Mouse (Mus musculus) cerebellum, adult 9-10 months (tissue): ENCODE measurements at regions not wholly inside any gene's neighbourhood (a gene's known extent, or its start where the extent isn't known, plus 50 kb on each side); places are given as distances from the start of the nearest gene placed in this dataset.

Experiments used
- DNase-seq: peaks from one replicate; pipeline ENCODE4 v3.0.0; 2022

- no peak for DNase-seq
These were observed 199.1 kb downstream of the Klf6 start for GRCm38 (mm10) chr13:6060229-6060845.

DNA sequence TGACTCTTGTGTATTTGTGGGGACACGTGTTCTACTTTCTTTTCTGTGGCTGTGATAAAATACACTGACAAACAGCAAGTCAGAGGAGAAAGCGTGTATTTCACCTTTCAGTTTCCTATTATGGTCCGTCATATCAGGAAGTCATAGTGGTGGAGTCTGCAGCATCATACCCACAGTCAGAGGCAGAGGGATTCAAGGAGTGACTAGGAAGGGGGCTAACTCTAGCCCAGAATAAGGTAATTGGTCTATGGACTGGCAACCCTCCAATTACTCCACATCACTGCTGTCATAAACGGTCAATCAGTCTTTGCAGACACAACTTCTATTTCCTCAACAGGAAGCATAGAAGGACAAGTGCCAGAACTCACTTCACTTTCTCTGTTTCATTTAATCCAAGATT is 201.0 kb downstream of the Klf6 start:
- DNase-seq: no peak

- no peak for DNase-seq
These were observed 201.6 kb downstream of the Klf6 start for GRCm38 (mm10) chr13:6062729-6063386.

GRCm38 (mm10) chr13:6076978-6077825 is 215.9 kb downstream of the Klf6 start:
- no peak for DNase-seq

DNA sequence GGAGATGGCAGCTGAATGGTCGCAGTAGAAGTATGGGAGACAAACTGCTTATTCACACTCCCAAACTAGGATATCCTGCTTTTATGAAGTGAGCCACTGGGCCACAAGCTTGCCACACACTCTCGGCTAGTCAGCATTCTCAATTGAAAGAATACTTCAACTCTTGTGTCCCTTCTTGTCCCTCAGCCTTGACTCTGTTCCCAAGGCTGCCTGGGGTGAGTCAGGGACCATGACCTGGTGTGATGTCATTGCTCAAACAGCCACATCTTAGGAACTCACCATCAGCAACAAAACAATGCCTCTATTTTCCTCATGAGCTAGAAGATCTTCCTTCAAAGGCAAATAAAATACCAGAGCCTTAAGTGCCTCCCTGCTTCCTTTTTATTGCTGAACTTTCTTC is 224.6 kb downstream of the Klf6 start:
- no peak for DNase-seq

- no peak for DNase-seq
These were observed 247.9 kb downstream of the Klf6 start for GRCm38 (mm10) chr13:6109018-6109657.

DNA sequence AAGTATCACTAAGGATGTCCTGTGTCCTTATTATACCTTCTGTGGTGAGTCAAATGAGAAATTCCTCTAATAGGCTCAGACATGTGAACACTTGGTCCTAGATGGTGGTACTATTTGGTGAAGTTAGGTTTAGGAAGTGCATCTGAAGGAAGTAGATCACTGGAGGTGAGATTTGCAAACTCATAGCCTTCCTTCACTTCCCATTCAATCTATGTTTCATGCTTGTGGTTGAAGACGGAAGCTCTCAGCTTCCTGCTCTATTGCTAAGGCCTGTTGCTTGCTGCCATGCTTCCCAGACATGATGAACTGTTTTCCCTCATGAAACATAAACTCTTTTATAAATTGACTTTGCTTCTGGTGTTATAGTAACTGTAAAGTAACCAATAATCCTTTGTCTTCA is 258.4 kb downstream of the Klf6 start:
- no peak for DNase-seq

DNA sequence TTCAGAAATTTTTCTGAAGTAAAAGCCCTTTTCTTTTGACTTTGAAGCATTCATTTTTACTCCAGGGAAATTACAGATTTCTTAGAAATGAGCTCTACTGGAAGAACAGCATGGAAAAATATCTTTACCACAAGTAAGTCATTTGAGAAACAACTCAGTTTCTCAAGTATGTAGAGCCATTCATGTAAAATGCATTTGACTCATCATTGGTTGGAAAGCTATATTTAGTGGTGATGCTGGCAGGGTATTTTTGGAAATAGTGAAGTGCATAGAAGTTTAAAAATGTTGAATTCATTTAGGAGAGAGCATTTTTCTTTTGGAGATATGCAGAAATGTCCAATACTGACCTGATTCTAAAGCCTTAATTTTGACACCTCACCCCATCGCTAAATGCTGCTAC is 266.0 kb downstream of the Klf6 start:
- no peak for DNase-seq

DNA sequence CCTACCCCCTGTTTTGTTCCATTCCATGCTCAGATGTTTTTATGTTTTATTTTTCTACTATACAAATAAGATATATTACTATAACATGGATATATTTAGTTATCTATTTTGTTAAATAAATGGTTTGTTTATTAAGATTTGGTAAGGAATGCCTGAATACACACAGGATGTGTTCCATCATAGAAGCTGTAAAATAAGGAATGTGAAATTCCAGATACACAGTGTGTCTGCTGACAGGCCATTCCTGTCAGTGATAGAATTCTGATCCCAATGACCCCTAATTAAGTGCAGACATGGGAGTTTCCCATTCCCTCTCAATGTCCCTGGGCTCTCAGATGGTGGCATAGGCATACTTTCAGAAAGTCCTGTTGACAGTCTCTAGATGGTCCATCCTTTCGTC is 267.6 kb downstream of the Klf6 start:
- no peak for DNase-seq

DNA sequence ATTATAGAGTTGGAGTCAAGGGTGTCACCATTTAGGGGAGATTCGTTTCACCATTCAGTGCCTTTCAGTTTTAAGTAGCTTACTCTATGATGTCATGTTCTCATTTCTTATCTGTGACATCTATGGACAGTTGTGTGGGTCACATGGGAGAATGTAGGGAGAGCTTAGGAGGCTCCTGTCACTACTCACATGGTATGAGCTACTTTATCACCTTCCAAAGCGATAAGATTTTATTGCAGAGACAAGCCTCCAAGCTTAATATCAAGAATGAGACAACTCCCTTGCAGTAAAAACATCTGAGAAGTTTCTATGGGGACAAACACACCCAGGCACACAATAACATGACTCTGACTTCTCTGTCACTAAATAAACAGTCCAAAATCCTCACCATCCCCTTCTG is 270.1 kb downstream of the Klf6 start:
- DNase-seq: no peak

DNA sequence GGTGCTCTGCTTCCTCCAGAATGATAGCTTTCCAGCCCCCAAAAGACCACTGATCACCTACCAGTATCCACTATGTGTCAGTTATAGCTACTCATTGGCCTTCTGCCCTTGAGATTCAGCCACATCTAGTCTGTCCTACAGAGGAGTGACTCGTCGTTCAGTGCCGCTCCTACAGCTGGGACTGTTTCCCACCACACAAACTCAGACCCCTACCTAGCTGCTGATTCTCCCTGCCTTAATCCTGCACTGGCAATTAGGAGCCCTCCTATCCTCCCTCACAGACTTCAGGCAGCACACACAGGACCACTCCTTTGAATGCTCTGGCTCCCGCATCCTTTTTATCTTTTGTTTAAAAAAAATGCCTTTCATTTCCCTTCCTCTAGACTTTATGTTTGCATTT is 275.9 kb downstream of the Klf6 start:
- DNase-seq: no peak

DNA sequence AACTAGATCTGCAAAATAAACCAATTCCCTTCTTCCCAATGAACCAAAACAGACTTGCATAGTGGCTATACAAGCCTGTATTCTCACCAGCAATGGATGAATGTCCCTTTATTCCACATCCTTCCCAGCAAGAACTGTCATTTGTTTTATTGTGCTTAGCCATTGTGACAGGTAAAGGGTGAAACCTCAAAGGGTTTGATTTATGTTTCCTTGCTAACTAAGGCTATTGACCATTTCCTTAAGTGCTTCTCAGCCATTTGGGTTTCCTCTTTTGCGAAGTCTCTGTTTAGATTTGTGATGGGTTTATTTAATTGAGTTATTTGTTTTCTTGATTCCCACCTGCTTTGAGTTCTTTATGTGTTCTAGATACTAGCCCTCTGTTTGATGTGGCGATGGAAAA is 281.5 kb downstream of the Klf6 start:
- no peak for DNase-seq

DNA sequence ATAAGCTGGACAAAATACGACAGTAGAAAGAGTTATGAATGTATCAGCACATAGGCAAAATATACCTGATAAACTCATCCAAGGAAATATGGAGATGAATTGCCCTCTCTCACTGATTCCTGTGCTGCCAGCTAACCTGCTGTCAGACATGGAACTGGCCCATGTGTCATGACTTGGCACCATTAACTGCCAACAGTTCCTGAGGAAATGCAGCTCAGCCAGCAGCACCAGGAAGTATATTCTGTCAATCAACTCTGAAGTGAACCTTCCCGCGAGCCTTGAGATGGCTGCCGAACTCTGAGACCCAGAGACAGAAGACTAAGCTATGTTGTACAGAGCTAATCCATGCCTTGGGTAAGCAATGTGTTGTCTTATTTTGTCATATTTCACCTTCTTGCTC is 292.4 kb downstream of the Klf6 start:
- no peak for DNase-seq

- no peak for DNase-seq
These were observed 294.9 kb downstream of the Klf6 start for GRCm38 (mm10) chr13:6156191-6156590.

DNA sequence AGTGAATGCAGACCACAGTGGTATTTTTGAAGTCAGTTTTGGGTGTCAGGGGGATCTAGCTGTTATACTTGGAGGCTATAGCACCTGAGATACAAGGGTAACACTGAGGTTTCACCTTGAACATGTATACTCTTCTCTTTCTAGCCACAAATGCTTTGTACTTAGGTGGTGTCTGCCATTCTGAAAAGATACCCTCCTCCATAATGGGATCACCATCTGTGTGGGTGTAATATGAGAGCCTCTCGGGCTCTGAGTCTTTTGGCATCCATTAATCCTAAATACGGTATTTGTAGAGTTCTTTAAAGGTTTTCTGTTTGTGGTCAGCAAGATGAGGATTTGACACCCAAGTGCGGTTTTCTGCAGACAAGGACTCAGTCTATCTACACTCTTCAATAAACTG is 295.7 kb downstream of the Klf6 start:
- DNase-seq: no peak

GRCm38 (mm10) chr13:6157946-6158345 is 296.7 kb downstream of the Klf6 start:
- no peak for DNase-seq

DNA sequence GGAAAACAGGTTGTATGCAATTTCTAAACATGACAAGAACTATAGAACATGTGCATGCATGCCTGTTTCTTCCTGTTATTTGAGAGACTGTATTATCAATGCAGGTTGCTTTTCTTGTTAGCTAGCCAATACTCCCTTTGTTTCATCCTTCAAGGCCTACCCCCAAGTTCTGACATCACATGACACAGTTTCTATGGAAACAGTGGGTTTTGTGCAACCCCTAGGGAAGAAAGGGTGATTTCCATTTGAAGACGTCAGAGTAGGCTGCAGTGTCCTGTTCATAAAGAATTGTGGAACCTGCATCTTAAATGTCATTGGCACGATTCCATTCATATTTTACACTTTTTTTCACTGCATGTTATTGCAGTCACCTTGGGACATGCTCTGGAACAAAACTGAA is 298.1 kb downstream of the Klf6 start:
- DNase-seq: no peak

GRCm38 (mm10) chr13:6165916-6166315 is 304.6 kb downstream of the Klf6 start:
- no peak for DNase-seq

DNA sequence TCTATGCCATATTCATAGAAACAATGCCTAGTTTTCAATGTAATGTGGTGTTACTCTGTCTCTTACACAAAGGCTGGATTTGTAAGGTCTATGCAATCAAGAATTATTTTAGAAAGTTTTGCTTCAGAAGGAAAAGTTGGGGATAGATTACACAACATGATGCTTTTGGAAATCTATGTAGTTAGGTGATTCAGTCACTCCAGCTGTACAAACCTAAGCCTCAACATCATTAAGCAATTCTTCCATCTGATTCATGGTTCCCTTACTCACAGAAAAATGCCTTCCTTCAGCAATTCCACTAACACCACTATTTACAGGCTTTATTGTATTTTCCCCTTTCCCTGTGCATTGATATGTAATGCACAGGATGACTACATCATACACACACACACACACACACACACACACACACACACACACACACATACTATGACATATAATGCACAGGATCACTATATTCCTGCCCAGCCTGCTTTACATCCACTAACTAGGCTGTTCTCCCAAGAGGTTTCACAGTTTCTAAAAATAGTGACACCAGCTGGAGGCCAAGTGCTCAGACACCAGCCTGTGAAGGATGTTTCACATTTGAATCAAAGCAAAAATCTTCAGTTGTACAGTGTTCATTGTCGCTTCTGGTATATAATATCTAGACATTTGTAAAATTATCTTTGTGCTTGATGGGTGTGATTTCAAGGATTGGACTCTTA is 305.9 kb downstream of the Klf6 start:
- DNase-seq: no peak

- no peak for DNase-seq
These were observed 311.8 kb downstream of the Klf6 start for GRCm38 (mm10) chr13:6173095-6173494.

GRCm38 (mm10) chr13:6178362-6179070 is 317.2 kb downstream of the Klf6 start:
- DNase-seq: no peak

GRCm38 (mm10) chr13:6189133-6189532 is 327.9 kb downstream of the Klf6 start:
- DNase-seq: no peak
